Mouse (Mus musculus): ENCODE measurements at regions not wholly inside any gene's neighbourhood (a gene's known extent, or its start where the extent isn't known, plus 50 kb on each side); places are given as distances from the start of the nearest gene placed in this dataset.

DNA sequence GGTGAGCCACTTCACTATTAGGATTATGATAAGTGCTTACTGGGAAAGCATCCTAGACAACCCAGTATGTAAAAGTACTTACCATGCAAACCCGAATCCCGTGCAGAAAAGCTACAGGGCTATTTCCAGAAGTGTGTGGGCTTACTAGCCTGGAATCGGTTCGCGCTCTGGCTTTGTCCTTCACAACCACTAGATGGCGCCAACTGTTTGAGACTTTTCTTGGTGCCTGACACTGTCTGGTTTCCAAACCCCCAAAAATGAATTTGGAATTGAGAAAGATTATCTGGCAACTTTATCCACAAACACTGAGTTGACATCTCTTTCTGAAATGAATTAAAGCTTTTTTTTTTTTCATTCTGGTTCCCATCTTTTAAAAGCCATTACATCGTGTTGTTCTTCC is 218.2 kb downstream of the Pax3 start:
- Histone ChIP-seq H3K9me3 (no peaks in the 10 kb centered on the region), H3K4me1 (replicated peaks) (no peaks in the 10 kb centered on the region), H3K4me3 (no peak overlapping the region), H3K4me2 (no peak overlapping the region), H3K27me3 (peaks cover 13% of the 10 kb centered on the region), H3K9ac (no peak overlapping the region), H3K27ac (replicated peaks) (no peak overlapping the region), H3K36me3 (no peaks in the 10 kb centered on the region)
- 4% methylated on average over 7 of the region's 7 CpGs for WGBS
- peak; percentile 65; the same call in 1 of the 2 replicates for ATAC-seq (ENCODE audit: low FRiP score, low read depth)

GRCm38 (mm10) chr1:77975941-77976340 is 221.0 kb downstream of the Pax3 start:
- H3K9me3 ChIP-seq = no peaks in the 10 kb centered on the region
- peaks cover 14% of the 10 kb centered on the region for H3K27me3 ChIP-seq
- H3K27ac ChIP-seq (replicated peaks) = no peak overlapping the region
- no peak overlapping the region for H3K9ac ChIP-seq
- no peak overlapping the region for H3K4me3 ChIP-seq
- H3K36me3 ChIP-seq = no peaks in the 10 kb centered on the region
- ATAC-seq (ENCODE audit: low FRiP score, low read depth) = no peak
- no peak overlapping the region for H3K4me2 ChIP-seq
- WGBS = 93% methylated on average over 18 of the region's 18 CpGs
- H3K4me1 ChIP-seq (replicated peaks) = peaks cover 4% of the 10 kb centered on the region; the same call in 1 of the 2 replicates

DNA sequence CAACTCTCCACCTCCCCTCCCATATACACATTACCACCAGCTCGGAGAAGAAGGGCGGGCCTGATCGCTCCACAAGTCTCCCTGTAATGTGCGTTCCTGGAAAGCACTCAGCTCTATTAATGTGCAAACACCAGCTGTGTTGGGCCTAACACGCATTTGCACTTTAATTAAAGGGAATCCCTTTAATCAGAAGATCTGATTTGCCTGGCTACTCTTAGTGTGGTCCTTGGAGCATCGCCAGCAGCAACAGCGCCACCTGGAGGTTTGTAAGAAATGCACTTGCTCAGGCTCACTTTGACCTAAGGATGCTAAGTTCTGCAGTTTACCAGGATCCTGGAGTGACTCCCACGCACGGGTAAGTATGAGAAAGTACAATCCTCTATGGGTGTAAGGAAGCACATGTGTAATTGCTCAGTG is 224.6 kb downstream of the Pax3 start:
- no peak overlapping the region for H3K27ac ChIP-seq (replicated peaks)
- no peak; the same call in 1 of the 2 replicates for ATAC-seq (ENCODE audit: low FRiP score, low read depth)
- no peaks in the 10 kb centered on the region for H3K9me3 ChIP-seq
- H3K36me3 ChIP-seq = no peaks in the 10 kb centered on the region
- peak overlapping the region; percentile 18; the same call in 1 of the 2 replicates for H3K4me3 ChIP-seq
- peak overlapping the region; percentile 46 for H3K4me2 ChIP-seq
- H3K4me1 ChIP-seq (replicated peaks) = peaks cover 4% of the 10 kb centered on the region; the same call in 1 of the 2 replicates
- no peak overlapping the region for H3K9ac ChIP-seq
- 0 out of 2 replicates have a peak, but pooled peaks cover 6% of the 10 kb centered on the region for H3K27me3 ChIP-seq
- 6% methylated on average over 9 of the region's 9 CpGs for WGBS

GRCm38 (mm10) chr1:77964656-77965335 is 232.1 kb downstream of the Pax3 start:
- WGBS = 56% methylated on average over 3 of the region's 3 CpGs

DNA sequence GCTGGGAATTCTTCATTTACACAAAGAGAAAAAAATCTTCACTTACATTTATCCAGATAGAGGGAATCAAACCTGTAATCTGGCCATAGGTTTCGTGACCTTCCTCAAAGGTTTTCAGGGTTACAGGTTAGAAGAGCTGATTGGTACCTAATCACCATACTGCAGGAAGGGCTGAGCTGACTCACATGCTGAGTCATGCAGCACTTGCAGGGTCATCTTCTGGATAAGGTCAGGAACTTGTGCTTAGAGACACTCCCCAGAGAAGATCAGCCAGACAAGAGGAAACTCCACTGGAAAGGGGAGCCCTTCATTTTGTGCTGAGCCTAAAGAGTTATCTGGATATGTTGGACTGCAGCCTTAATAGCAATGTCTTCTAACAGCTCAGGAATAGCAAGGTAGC is 237.6 kb downstream of the Pax3 start:
- Histone ChIP-seq H3K27me3 (no peaks in the 10 kb centered on the region), H3K27ac (replicated peaks) (no peak overlapping the region), H3K4me2 (no peak overlapping the region), H3K4me1 (replicated peaks) (no peaks in the 10 kb centered on the region), H3K9ac (no peak overlapping the region), H3K9me3 (no peaks in the 10 kb centered on the region), H3K4me3 (no peak overlapping the region), H3K36me3 (no peaks in the 10 kb centered on the region)
- no peak for ATAC-seq (ENCODE audit: low FRiP score, low read depth)
- WGBS = 93% methylated on average over 1 of the region's 1 CpGs

More at GRCm38 (mm10) chr1:77964656-77965335, 232.1 kb downstream of the Pax3 start:
- no peaks in the 10 kb centered on the region for H3K9me3 ChIP-seq
- H3K4me1 ChIP-seq (replicated peaks) = no peaks in the 10 kb centered on the region
- no peak overlapping the region for H3K4me2 ChIP-seq
- no peak overlapping the region for H3K27ac ChIP-seq (replicated peaks)
- ATAC-seq (ENCODE audit: low FRiP score, low read depth) = no peak
- no peaks in the 10 kb centered on the region for H3K27me3 ChIP-seq
- no peaks in the 10 kb centered on the region for H3K36me3 ChIP-seq
- no peak overlapping the region for H3K9ac ChIP-seq
- H3K4me3 ChIP-seq = no peak overlapping the region

DNA sequence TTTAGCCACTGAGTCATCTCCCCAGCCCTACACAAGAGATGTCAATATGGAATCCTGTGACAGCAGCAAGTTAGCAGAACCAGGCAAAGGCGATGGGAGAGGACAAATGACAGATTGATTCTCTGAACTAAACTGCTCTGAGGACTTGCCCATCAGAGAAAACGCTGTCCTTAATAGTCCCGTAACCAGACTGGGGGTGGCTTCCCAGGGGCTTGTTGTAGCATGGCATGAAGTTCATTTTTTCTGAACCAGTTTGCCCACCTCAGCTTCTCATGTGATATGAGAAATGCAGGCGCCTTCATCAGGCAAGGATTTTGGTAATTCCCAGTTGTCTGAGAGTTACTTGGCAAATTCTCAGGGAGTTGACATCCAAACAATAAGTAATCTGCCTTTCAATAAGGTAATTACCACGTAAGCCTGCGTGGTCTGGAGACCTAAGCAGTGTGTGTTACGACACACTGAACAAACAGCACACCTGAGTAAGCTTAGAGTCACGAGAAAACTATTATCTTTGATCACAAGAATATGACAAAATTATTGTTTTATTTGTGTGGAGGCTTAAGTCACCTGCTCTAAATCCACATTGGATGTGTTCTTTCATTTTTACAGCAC is 239.7 kb downstream of the Pax3 start:
- WGBS = 77% methylated on average over 8 of the region's 8 CpGs
- no peaks in the 10 kb centered on the region for H3K9me3 ChIP-seq
- H3K4me1 ChIP-seq (replicated peaks) = no peaks in the 10 kb centered on the region
- no peaks in the 10 kb centered on the region for H3K36me3 ChIP-seq
- no peak overlapping the region for H3K4me3 ChIP-seq
- no peaks in the 10 kb centered on the region for H3K27me3 ChIP-seq
- H3K27ac ChIP-seq (replicated peaks) = no peak overlapping the region
- H3K4me2 ChIP-seq = no peak overlapping the region
- no peak for ATAC-seq (ENCODE audit: low FRiP score, low read depth)
- H3K9ac ChIP-seq = no peak overlapping the region

DNA sequence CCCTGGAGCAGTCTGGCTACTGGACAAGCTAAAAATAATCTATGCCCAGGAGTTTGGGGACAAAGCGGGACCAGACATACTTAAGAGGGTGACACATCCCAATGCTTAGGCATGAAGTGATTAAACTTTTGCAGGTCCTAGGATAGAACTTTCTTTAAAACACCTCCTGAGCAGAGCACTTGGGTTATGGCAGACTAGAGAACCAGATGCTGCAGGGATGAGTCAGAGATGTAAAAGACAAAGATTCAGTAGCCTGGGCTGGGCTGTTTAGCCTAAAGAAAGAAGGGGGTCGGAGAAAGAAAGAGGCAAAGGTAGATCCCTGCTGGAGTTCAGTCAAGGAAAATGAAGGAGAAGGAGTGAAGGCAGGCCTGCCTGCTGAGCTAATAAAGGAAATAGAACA is 249.0 kb downstream of the Pax3 start:
- no peak for ATAC-seq (ENCODE audit: low FRiP score, low read depth)
- no peak overlapping the region for H3K9ac ChIP-seq
- WGBS = 68% methylated on average over 2 of the region's 2 CpGs

DNA sequence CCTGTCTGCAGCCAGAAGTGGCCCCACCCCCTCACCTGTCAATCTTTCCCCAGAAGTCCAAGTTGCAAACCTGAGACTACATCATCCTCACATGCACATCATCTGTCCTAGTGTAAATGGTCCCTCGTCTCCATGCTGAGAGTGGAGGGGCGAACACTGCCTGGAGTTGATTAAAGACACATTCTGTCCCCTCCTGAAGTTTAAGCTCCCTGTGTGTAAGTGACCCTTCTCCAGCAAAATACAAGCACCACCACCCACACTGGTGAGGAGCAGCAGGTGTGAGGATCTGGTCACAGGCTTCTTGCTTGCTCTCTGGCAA is 252.6 kb downstream of the Pax3 start:
- no peak overlapping the region for H3K4me3 ChIP-seq
- H3K4me1 ChIP-seq (replicated peaks) = 0 out of 2 replicates have a peak, but pooled peaks cover 6% of the 10 kb centered on the region
- no peaks in the 10 kb centered on the region for H3K9me3 ChIP-seq
- no peak overlapping the region for H3K4me2 ChIP-seq
- no peak overlapping the region for H3K27ac ChIP-seq (replicated peaks)
- WGBS = 62% methylated on average over 2 of the region's 2 CpGs
- H3K27me3 ChIP-seq = 0 out of 2 replicates have a peak, but pooled peaks cover 7% of the 10 kb centered on the region
- no peak overlapping the region for H3K9ac ChIP-seq
- H3K36me3 ChIP-seq = no peaks in the 10 kb centered on the region
- no peak for ATAC-seq (ENCODE audit: low FRiP score, low read depth)

More for the DNA sequence above, 249.0 kb downstream of the Pax3 start:
- 0 out of 2 replicates have a peak, but pooled peaks cover 7% of the 10 kb centered on the region for H3K27me3 ChIP-seq
- H3K36me3 ChIP-seq = no peaks in the 10 kb centered on the region
- no peak overlapping the region for H3K4me3 ChIP-seq
- 0 out of 2 replicates have a peak, but pooled peaks cover 6% of the 10 kb centered on the region for H3K4me1 ChIP-seq (replicated peaks)
- no peak overlapping the region for H3K4me2 ChIP-seq
- H3K9me3 ChIP-seq = no peaks in the 10 kb centered on the region
- H3K27ac ChIP-seq (replicated peaks) = no peak overlapping the region

- Histone ChIP-seq H3K9ac (no peak overlapping the region), H3K36me3 (no peaks in the 10 kb centered on the region), H3K27ac (replicated peaks) (no peak overlapping the region), H3K27me3 (0 out of 2 replicates have a peak, but pooled peaks cover 7% of the 10 kb centered on the region), H3K4me2 (no peak overlapping the region), H3K4me3 (no peak overlapping the region), H3K4me1 (replicated peaks) (0 out of 2 replicates have a peak, but pooled peaks cover 6% of the 10 kb centered on the region), H3K9me3 (no peaks in the 10 kb centered on the region)
- ATAC-seq (ENCODE audit: low FRiP score, low read depth) = no peak
- 47% methylated on average over 14 of the region's 14 CpGs for WGBS
Measured at GRCm38 (mm10) chr1:77943633-77944326, 253.2 kb downstream of the Pax3 start.

GRCm38 (mm10) chr1:77943101-77943500 is 253.8 kb downstream of the Pax3 start:
- Histone ChIP-seq H3K9ac (no peak overlapping the region), H3K36me3 (no peaks in the 10 kb centered on the region), H3K27me3 (0 out of 2 replicates have a peak, but pooled peaks cover 7% of the 10 kb centered on the region), H3K4me2 (no peak overlapping the region), H3K4me3 (no peak overlapping the region), H3K4me1 (replicated peaks) (0 out of 2 replicates have a peak, but pooled peaks cover 6% of the 10 kb centered on the region), H3K9me3 (no peaks in the 10 kb centered on the region), H3K27ac (replicated peaks) (no peak overlapping the region)
- ATAC-seq (ENCODE audit: low FRiP score, low read depth) = no peak
- WGBS = 2% methylated on average over 5 of the region's 5 CpGs

- Histone ChIP-seq H3K36me3 (no peaks in the 10 kb centered on the region), H3K27me3 (no peaks in the 10 kb centered on the region), H3K9ac (no peak overlapping the region), H3K27ac (replicated peaks) (no peak overlapping the region), H3K4me1 (replicated peaks) (no peaks in the 10 kb centered on the region), H3K4me2 (no peak overlapping the region), H3K9me3 (no peaks in the 10 kb centered on the region), H3K4me3 (no peak overlapping the region)
- WGBS = 60% methylated on average over 6 of the region's 6 CpGs
- ATAC-seq (ENCODE audit: low FRiP score, low read depth) = no peak
Measured at GRCm38 (mm10) chr1:77933095-77933766, 263.7 kb downstream of the Pax3 start.

DNA sequence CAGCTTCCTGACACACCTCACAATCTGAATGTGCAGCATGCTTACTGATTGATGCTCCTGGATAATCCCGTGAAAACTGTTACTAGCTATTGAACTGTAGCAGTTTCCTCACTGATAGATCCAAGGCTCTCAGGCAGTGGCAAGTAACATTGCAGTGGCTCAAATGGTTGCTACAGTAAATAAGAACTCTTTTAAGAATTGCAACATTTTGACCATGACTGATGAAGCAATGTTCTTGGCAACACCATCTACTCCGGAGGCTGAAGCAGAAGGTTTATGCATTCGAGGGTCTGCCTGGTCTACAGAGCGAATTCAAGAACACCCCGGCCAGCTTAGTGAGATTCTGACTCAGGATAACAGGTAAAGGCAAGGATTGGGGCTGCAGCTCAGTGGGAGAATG is 264.7 kb downstream of the Pax3 start:
- H3K4me2 ChIP-seq = no peak overlapping the region
- no peak for ATAC-seq (ENCODE audit: low FRiP score, low read depth)
- no peaks in the 10 kb centered on the region for H3K36me3 ChIP-seq
- WGBS = 86% methylated on average over 5 of the region's 5 CpGs
- no peaks in the 10 kb centered on the region for H3K27me3 ChIP-seq
- no peaks in the 10 kb centered on the region for H3K9me3 ChIP-seq
- H3K9ac ChIP-seq = no peak overlapping the region
- H3K4me3 ChIP-seq = no peak overlapping the region
- no peak overlapping the region for H3K27ac ChIP-seq (replicated peaks)
- no peaks in the 10 kb centered on the region for H3K4me1 ChIP-seq (replicated peaks)

Measured in hindbrain, embryonic 15.5 days (tissue).